Mouse (Mus musculus): ENCODE measurements around the gene Myl6b.

DNA sequence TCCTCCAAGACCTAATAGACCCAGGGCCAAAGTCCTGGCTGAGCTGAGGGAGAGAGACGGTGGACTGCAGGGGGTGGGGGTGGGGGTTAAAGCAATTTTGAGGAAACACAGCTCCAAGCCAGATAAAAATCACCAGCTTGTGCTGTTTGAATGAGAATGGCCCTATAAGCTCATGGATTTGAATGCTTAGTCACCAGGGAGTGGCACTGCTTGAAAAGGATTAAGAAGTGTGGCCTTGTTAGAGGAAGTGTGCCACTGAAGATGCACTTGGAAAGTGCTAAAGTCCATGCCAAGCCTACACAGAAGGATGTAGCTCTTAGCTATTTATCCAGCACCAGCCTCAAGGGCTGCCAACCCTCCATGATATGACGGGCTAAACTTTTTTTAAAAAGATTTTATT lies 36.7 kb upstream of the Myl6b start:
- no peak for TF ChIP-seq CTCF (IDR thresholded peaks at IDR 0.05; ENCODE audit: low read depth, low read length)
- TF ChIP-seq GATA1 (IDR thresholded peaks at IDR 0.05; ENCODE audit: borderline replicate concordance, low read length) = no peak
- no peak for TF ChIP-seq TAL1 (conservative IDR thresholded peaks at IDR 0.05; ENCODE audit: low read depth, low read length)
- no peak for TF ChIP-seq GATA2 (IDR thresholded peaks at IDR 0.05; ENCODE audit: borderline replicate concordance, low read depth, low read length)
- TF ChIP-seq POLR2AphosphoS5 (IDR thresholded peaks at IDR 0.05; ENCODE audit: insufficient replicate concordance, low read depth, low read length) = no peak
